Mouse (Mus musculus) C2C12 (cell line): Measurements from ENCODE around the gene Pam. TPM values are rescaled to one million over a fixed set of nuclear protein-coding genes. Genes with fewer than 3 reads are reported as not detected.

Source experiments
- H3K27me3 ChIP-seq: one replicate; pipeline ENCODE4 v1.6.1; 2011; ENCODE audit not compliant: control insufficient read depth, insufficient read depth, insufficient read length
- H3K36me3 ChIP-seq: one replicate; pipeline ENCODE4 v1.6.1; 2011; ENCODE audit not compliant: control insufficient read depth, insufficient read depth
- H3K4me3 ChIP-seq: one replicate; pipeline ENCODE4 v1.5.1; 2011; ENCODE audit warnings: mild to moderate bottlenecking, control low read depth; ENCODE audit not compliant: poor library complexity, insufficient read depth, severe bottlenecking
- H3K79me2 ChIP-seq: one replicate; pipeline ENCODE4 v1.6.1; 2011; ENCODE audit not compliant: control insufficient read depth, insufficient read depth
- H3K79me3 ChIP-seq: one replicate; pipeline ENCODE4 v1.6.1; 2011; ENCODE audit warnings: low read depth, control low read depth
- H3ac ChIP-seq: one replicate; pipeline ENCODE3; 2011; ENCODE audit warnings: low read depth; ENCODE audit not compliant: control insufficient read depth, insufficient read length
- CEBPB ChIP-seq: IDR thresholded peaks from one replicate; pipeline ENCODE4 v1.6.1; 2011; ENCODE audit warnings: low read depth, mild to moderate bottlenecking, control low read depth, moderate library complexity
- CTCF ChIP-seq: IDR thresholded peaks from one replicate; pipeline ENCODE4 v1.5.1; 2011; ENCODE audit not compliant: control insufficient read depth, insufficient read depth, insufficient read length
- FOSL1 ChIP-seq: IDR thresholded peaks from one replicate; pipeline ENCODE4 v1.8.0; 2011; ENCODE audit warnings: mild to moderate bottlenecking, low read length; ENCODE audit not compliant: poor library complexity, insufficient read depth, severe bottlenecking
- MAX ChIP-seq: IDR thresholded peaks from one replicate; pipeline ENCODE4 v1.6.1; 2011; ENCODE audit warnings: mild to moderate bottlenecking, control low read depth
- MYOD1 ChIP-seq: IDR thresholded peaks from one replicate; pipeline ENCODE4 v1.6.1; 2011; ENCODE audit warnings: low read depth; ENCODE audit not compliant: control insufficient read depth, insufficient read length
- MYOG ChIP-seq: IDR thresholded peaks from one replicate; pipeline ENCODE4 v1.6.1; 2011; ENCODE audit not compliant: control insufficient read depth, insufficient read length; ENCODE audit errors: extremely low read depth
- USF1 ChIP-seq: IDR thresholded peaks from one replicate; pipeline ENCODE4 v1.6.1; 2011; ENCODE audit warnings: low read depth, mild to moderate bottlenecking, control low read depth, moderate library complexity
- polyA plus RNA-seq: library from polyadenylated mRNA; unstranded; fragments of >200 nt; fragmentation: generic; extraction: Trizol; gene quantifications from one replicate; pipeline ENCODE4 v1.2.1, GENCODE M21; 2012; ENCODE audit warnings: missing spikeins

Pam gene
- polyA plus RNA-seq, 1 experiment, result 27.6 TPM

DNA sequence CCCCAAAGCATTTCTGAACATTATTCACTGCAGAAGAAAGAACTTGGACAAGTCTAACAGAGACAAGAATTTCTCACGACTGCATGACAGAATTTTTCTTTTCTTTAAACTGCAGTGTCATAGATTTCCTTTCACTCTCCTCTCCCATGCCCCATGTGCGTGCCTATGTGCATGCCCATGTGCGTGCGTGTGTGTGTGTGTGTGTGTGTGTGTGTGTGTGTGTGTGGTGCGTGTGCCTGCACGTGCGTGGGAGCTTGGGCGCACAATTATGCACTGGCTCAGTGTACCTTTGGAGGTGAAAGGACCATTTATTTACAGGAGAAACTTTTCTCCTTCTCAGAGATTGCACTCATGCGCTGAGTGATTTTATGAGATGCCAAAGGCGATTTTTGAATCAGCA is 179.7 kb downstream of the Pam start:
- Histone ChIP-seq H3K27me3 (no peaks in the 10 kb centered on the region), H3ac (no peak overlapping the region), H3K36me3 (no peaks in the 10 kb centered on the region), H3K79me3 (no peaks in the 10 kb centered on the region), H3K79me2 (no peaks in the 10 kb centered on the region), H3K4me3 (no peak overlapping the region)
- TF ChIP-seq FOSL1, result no peak
- no peak for TF ChIP-seq CEBPB
- no peak for TF ChIP-seq MYOG
- no peak for TF ChIP-seq USF1
- no peak for TF ChIP-seq MYOD1
- no peak for TF ChIP-seq MAX

- H3K27me3 ChIP-seq, result no peaks in the 10 kb centered on the region
- H3ac ChIP-seq, result no peak overlapping the region
- no peaks in the 10 kb centered on the region for H3K79me2 ChIP-seq
- no peaks in the 10 kb centered on the region for H3K79me3 ChIP-seq
- peaks cover 3% of the 10 kb centered on the region for H3K36me3 ChIP-seq
- no peak overlapping the region for H3K4me3 ChIP-seq
- TF ChIP-seq MAX (peak; percentile 37), USF1 (no peak)
Measured at GRCm38 (mm10) chr1:97910874-97911273, 184.6 kb downstream of the Pam start.

DNA sequence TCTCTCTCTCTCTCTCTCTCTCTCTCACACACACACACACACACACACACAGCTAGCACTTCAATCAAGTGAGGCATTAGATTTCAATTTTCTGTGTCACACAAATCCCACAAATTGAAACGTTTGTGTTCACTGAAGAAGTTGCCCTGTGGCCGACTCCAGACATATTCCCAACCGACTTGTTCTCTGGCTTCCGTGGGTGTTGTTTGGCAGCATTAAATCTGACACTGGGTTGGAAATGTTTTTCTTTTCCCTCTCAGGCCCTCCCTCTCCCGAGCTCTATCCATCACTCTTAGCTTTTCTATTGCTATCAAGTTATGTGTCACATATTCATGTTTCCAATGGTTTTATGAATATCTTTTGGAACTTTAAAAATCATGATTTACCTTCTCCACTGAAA is 185.9 kb downstream of the Pam start:
- Histone ChIP-seq H3K79me3 (no peaks in the 10 kb centered on the region), H3K27me3 (no peaks in the 10 kb centered on the region), H3ac (no peak overlapping the region), H3K36me3 (peaks cover 3% of the 10 kb centered on the region), H3K79me2 (no peaks in the 10 kb centered on the region), H3K4me3 (no peak overlapping the region)
- TF ChIP-seq USF1, result no peak
- TF ChIP-seq CEBPB, result no peak
- TF ChIP-seq MAX, result no peak
- TF ChIP-seq MYOD1, result no peak
- TF ChIP-seq FOSL1, result no peak
- TF ChIP-seq CTCF, result no peak

- TF ChIP-seq USF1, result no peak
- no peak for TF ChIP-seq FOSL1
- TF ChIP-seq MYOG, result no peak
- no peak for TF ChIP-seq CTCF
- TF ChIP-seq MAX, result no peak
- TF ChIP-seq MYOD1, result no peak
- no peak for TF ChIP-seq CEBPB
- Histone ChIP-seq H3ac (no peak overlapping the region), H3K27me3 (no peaks in the 10 kb centered on the region), H3K36me3 (peaks cover 3% of the 10 kb centered on the region), H3K4me3 (no peak overlapping the region), H3K79me3 (no peaks in the 10 kb centered on the region), H3K79me2 (no peaks in the 10 kb centered on the region)
Measured at GRCm38 (mm10) chr1:97908736-97909135, 186.7 kb downstream of the Pam start.

GRCm38 (mm10) chr1:97903912-97904460 is 191.5 kb downstream of the Pam start:
- TF ChIP-seq FOSL1 (no peak), MAX (no peak)
- no peak overlapping the region for H3ac ChIP-seq
- H3K79me3 ChIP-seq, result no peaks in the 10 kb centered on the region
- H3K36me3 ChIP-seq, result peaks cover 3% of the 10 kb centered on the region
- H3K79me2 ChIP-seq, result no peaks in the 10 kb centered on the region
- H3K4me3 ChIP-seq, result no peak overlapping the region
- H3K27me3 ChIP-seq, result no peaks in the 10 kb centered on the region

- H3K36me3 ChIP-seq, result peaks cover 3% of the 10 kb centered on the region
- H3ac ChIP-seq, result no peak overlapping the region
- no peaks in the 10 kb centered on the region for H3K79me2 ChIP-seq
- TF ChIP-seq MYOG (no peak), USF1 (no peak), FOSL1 (no peak), MAX (no peak), CEBPB (no peak), CTCF (no peak), MYOD1 (no peak)
- no peaks in the 10 kb centered on the region for H3K79me3 ChIP-seq
- H3K4me3 ChIP-seq, result no peak overlapping the region
- H3K27me3 ChIP-seq, result no peaks in the 10 kb centered on the region
Measured at GRCm38 (mm10) chr1:97902830-97903229, 192.6 kb downstream of the Pam start.
